Mouse (Mus musculus): ENCODE data around the gene Tspo.
A peak's percentile ranks its signal among the peaks of the same experiment; 100 is the strongest.

Gene Tspo

DNA sequence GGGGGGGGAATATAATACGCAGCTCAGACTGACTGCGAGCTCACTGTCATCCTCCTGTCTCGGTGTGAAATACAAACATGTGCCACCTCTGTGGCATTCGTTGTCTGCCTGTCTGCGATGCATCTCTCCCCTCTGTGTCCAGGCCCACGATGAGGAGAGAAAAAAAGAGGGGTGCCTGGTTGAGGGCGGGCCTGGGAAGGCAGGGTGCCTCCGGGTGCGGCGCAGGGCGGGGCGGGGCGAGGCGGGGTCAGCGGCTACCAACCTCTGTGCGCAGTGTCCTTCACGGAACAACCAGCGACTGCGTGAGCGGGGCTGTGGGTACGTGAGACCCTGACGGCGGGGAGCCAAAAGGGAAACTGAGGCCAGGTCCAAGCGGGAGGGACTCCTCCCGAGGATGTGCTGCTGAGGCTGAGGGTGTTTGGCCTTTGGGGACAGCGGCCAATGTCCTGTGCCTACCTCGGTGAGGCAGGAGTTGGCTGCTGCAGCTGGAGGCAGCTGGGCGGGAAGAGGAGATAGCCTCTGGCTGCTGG, at the start of gene Tspo, which contains the start of gene Mcat:
Gene Tspo, plus strand, starts transcription at position 266 of the 530 bp plus-strand sequence.
Gene Mcat, minus strand, starts transcription at position 461 of the 530 bp plus-strand sequence.
- DNase-seq (ENCODE audit: low read depth, low spot score): peak; percentile 60

DNA sequence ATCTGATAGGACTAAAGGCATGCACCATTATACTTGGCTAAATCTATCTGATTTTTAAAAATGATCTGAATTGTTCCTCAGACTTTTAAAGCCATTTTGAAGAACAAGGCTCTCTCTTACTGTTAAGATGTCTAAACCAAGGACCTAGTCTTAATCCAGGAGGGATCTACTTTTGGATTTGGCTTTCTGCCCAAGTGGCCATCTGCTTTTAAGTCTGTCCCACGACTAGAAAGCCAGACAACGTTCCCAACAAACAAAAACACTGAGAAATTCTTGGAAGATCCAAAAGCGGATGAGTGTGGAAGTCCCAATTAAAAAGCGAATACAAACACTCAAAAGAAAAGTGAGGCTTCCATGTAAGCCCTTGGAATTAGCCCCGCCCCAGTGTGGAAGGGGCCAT, 48.4 kb upstream of the Tspo start:
- no peak for DNase-seq (ENCODE audit: low read depth, low spot score)

DNA sequence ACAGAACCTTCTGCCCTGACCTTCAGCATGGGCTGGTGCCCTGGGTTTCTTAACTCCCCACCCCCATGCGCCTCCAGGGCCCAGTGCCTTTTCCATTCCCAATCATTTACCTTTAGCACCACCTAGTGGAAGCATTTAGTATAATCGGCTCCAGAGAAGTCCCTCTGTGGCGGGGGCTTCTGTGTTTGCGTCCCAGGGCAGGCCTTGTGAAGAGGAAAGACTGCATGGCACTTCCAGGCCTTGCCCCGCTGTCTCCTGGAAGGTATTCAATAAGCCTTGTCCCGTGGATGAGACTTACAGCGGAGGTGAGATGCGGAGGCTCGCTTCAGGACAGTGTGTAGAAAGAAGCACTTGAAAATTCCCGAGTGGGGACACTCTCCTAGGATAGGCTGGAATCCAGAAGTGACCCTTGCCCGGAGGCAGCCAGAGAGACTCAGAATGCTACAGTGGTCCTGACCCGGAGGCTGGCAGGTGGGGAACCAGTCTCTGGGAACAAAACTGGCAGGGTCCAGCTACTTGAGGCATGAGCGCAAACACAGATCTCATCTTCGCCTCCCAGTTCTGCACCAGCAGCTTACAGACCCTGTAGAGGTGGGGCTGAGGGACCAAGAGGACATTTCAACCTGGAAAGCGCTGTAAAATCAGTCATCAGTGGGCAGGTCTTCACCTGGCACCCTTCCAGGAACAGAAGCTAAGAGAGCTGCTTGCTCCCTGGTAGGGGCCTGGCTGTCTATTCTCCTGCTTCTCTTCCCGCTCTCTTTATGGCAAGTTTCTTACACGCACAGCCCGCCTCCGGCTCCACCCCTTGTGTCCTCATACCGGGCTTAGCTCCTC, 45.0 kb upstream of the Tspo start:
- DNase-seq (ENCODE audit: low read depth, low spot score): peak; percentile 86

- no peak for DNase-seq (ENCODE audit: low read depth, low spot score)
Observed at GRCm38 (mm10) chr15:83520861-83521382, 42.5 kb upstream of the Tspo start.

- no peak for DNase-seq (ENCODE audit: low read depth, low spot score)
Observed at GRCm38 (mm10) chr15:83523196-83523595, 40.2 kb upstream of the Tspo start.

DNA sequence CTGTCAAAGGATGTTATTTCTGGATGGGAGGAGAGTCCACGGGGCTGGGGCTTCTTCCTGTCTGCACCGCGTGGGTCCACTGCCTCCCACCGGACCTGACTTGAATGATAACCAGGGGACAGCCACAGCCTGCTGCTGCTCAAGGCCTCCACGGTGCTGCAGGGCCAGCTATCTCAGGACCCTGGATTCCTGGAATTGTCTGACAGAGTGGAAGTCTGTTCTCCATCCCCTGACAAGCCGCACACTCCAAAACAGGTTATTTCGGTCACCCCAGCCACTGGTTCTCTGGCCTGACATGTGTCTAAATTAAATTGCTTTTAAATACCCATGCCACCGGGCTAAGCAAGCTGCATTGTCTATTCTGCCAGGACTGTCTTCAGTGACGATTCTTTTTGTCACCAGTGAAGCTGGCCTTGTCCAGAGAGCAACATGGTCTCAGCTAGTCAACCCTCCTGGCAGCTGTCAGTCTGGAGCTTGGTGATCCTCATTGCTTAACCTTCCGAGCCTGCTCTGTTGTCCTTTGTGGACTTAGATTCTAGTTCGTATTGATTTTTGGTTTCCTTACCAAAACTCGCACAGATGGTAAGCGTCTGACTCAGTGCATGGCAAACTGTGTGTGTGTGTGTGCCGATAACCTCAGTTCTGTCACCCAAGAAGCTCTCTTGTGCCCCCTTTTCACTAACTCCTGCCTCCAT, 39.6 kb upstream of the Tspo start:
- DNase-seq (ENCODE audit: low read depth, low spot score): no peak

GRCm38 (mm10) chr15:83524333-83524729, 39.1 kb upstream of the Tspo start:
- DNase-seq (ENCODE audit: low read depth, low spot score): no peak

- no peak for DNase-seq (ENCODE audit: low read depth, low spot score)
Observed at GRCm38 (mm10) chr15:83526424-83527091, 36.8 kb upstream of the Tspo start, which contains the start of gene Bik. Gene Bik, plus strand, starts transcription at chr15:83526862.

DNA sequence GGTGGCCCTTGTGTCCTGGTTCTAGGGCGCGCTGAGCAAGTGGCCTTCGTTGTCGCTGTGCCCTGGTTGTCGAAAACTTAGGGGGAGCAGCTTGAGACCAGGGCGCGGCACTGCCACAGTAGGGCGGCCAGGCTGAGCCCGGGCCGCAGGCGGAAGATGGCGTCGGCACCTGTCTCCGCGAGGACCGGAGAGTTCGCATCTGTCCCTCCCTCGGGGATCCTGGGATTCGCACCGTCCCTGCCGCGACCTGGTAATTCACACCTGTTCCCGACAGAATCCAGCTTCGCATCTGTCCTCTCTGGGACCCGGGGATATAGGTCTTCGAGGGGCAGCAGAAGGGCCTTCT, 36.3 kb upstream of the Tspo start:
- DNase-seq (ENCODE audit: low read depth, low spot score): no peak

DNA sequence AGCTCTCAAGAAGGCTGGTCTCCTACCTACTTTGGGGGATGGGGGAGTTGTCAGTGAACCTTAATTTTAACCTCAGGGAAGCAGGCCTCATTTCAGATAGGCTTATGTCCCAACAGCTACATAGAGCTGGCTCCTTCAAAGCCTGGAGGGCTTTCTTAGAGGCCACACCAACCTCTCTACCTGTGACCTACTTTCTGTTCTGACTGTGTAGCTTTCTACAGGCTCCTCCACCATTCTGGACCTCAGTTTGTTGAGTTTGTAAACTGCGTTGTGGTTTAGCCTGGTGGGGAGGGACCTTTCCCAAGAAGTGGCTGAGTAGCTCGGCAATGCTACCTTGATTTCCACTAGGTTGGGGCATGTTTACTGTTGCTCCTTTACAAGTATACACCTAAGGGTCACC, 35.6 kb upstream of the Tspo start:
- DNase-seq (ENCODE audit: low read depth, low spot score): no peak

DNA sequence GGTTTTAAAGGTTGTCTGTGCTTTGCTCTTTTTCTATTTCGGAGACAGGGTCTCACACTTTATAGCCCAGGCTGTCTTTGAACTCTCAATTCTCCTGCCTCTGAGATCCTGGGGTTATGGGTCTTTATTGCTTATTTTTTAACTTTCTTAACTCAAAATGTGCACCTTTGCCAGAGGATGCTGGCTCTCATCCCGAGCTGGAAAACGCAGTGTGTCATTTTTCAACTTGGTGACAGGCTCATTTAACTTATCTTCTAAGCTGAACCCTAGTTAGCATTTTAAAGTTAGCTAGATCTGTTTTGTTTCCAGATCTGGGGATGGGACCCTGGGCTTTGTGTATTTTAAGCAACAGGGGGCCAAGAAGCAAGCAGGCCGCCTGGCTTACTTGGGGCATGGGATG, 34.5 kb upstream of the Tspo start:
- DNase-seq (ENCODE audit: low read depth, low spot score): no peak

DNA sequence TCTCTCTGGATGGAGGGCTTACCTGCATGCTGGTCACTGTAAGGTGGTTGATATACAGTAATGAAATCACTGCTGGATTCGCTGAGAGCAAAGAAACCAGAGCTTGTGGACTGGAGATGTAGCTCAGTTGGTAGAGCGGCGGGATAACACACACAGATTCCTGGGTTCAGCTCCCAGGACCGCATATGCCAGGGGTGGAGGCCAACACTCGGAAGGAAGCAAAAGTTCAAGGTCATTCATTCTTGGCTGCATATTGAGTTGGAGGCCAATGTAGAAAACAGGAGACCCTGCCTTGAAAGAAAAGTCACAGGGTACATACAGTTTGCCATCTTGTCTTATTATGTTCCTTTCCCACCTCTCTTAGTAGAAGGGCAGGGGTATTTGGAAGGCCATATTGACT, 33.6 kb upstream of the Tspo start:
- DNase-seq (ENCODE audit: low read depth, low spot score): no peak

DNA sequence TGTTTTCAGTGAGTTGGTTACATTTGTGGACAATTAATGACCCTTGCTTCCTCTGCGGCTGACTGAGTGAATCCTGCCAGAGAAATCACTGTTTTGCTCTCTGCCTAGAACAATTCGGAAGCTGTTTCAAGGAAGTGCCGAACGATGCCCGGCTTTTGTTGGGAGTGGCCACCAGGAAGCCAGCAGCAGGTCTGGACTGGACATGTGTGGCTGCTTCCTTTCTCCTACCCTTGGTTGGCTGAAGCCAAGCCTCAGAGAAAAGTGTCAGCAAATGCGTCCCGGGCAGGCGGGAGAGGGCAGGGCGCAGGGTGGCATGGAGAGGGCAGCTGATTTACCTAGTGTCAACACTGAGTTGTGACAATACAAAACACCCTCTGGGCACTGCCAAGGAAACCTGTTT, 33.2 kb upstream of the Tspo start:
- DNase-seq (ENCODE audit: low read depth, low spot score): no peak

DNA sequence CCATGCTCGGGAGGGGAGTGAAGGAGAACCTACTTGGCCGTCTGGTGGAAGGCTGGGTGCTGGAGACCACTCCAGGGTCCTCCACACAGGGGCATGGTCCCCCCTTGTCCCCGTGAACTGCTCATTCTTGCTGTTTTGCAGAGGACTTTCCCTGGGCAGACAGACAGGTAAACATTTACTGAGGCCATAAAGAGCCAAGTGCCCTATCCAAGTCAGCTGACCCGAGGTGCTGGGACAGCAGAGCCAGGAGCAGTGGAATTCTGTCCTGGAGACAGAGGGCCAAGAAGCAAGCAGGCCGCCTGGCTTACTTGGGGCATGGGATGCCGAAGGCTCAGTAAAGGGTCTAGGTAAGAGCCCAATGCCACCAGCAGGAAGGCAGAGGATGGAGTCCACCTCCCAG, 32.7 kb upstream of the Tspo start:
- DNase-seq (ENCODE audit: low read depth, low spot score): no peak

- DNase-seq (ENCODE audit: low read depth, low spot score): no peak
Observed at GRCm38 (mm10) chr15:83531961-83532469, 31.4 kb upstream of the Tspo start.

GRCm38 (mm10) chr15:83532606-83533005, 30.8 kb upstream of the Tspo start:
- DNase-seq (ENCODE audit: low read depth, low spot score): no peak

GRCm38 (mm10) chr15:83534960-83535889, 28.2 kb upstream of the Tspo start:
- DNase-seq (ENCODE audit: low read depth, low spot score): no peak

- DNase-seq (ENCODE audit: low read depth, low spot score): no peak
Observed at GRCm38 (mm10) chr15:83535890-83536231, 27.5 kb upstream of the Tspo start.

DNA sequence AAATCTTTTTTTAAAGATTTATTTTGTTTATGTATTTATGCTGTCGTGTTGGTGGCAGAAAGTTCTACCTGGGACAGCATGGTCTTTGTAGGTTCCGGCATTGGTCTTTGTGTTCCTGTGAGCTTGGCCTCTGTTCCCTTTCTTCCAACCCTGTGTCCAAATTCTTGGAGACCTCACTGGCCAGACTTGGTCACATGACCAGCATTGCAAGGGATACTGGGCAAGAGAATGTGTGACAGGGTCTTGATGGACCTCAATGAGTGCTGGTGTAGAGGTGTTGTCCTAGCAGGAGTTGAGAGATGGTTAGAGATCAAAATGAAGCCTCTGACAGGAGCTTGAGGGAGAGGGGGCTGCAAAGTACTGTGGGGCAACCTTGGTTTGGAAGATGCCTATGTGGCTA, 24.5 kb upstream of the Tspo start:
- no peak for DNase-seq (ENCODE audit: low read depth, low spot score)

- DNase-seq (ENCODE audit: low read depth, low spot score): no peak
Observed at GRCm38 (mm10) chr15:83539905-83540304, 23.5 kb upstream of the Tspo start.
